Mouse (Mus musculus): ENCODE data around the gene Cd248.

- TF ChIP-seq ZNF384 (IDR thresholded peaks at IDR 0.05; ENCODE audit: low read depth, low read length) (no peak), HCFC1 (IDR thresholded peaks at IDR 0.05; ENCODE audit: borderline replicate concordance, insufficient read depth, low read length) (no peak), CHD2 (IDR thresholded peaks at IDR 0.05; ENCODE audit: low read depth, low read length) (no peak)
Measured at GRCm38 (mm10) chr19:5052166-5052822, 15.6 kb upstream of the Cd248 start.

Data from ES-E14 (cell line).